Mouse (Mus musculus) neural tube, embryonic 11.5 days (tissue): ENCODE measurements around the gene Padi1. TPM values are rescaled to one million over a fixed set of nuclear protein-coding genes. Genes with fewer than 3 reads are reported as not detected.

Source experiments
- ATAC-seq: fragments of 200-750 bp; cut with Nextera tagmentation; 2 replicates; pipeline ENCODE4 v1.8.0; 2017; ENCODE audit warnings: moderate number of reproducible peaks, mild to moderate bottlenecking, moderate TSS enrichment, moderate library complexity; ENCODE audit not compliant: insufficient read depth, low FRiP score, low TSS enrichment
- DNase-seq: peaks from one replicate; pipeline ENCODE4 v3.0.0-alpha.2; 2015; ENCODE audit warnings: low spot score
- H3K27ac ChIP-seq: fragments of 300-500 bp; sonication (generic); 2 replicates; pipeline ENCODE4 v1.5.1; 2014; ENCODE audit warnings: low read depth, mild to moderate bottlenecking, low read length
- H3K27me3 ChIP-seq: fragments of 300-500 bp; sonication (generic); 2 replicates; pipeline ENCODE4 v1.6.1; 2014; ENCODE audit warnings: mild to moderate bottlenecking, low read length, mixed read lengths; ENCODE audit not compliant: control insufficient read depth, insufficient read depth
- H3K36me3 ChIP-seq: fragments of 300-500 bp; sonication (generic); 2 replicates; pipeline ENCODE4 v1.6.1; 2014; ENCODE audit warnings: mild to moderate bottlenecking, low read length, moderate library complexity, mixed read lengths; ENCODE audit not compliant: control insufficient read depth, insufficient read depth
- H3K4me1 ChIP-seq: fragments of 300-500 bp; sonication (generic); 2 replicates; pipeline ENCODE4 v1.6.1; 2014; ENCODE audit warnings: low read length, mixed read lengths; ENCODE audit not compliant: control insufficient read depth, insufficient read depth
- H3K4me2 ChIP-seq: fragments of 300-500 bp; sonication (generic); 2 replicates; pipeline ENCODE4 v1.6.1; 2014; ENCODE audit warnings: low read depth, mild to moderate bottlenecking, moderate library complexity
- H3K4me3 ChIP-seq: fragments of 300-500 bp; sonication (generic); 2 replicates; pipeline ENCODE4 v1.5.1; 2014; ENCODE audit warnings: low read depth, low read length
- H3K9ac ChIP-seq: fragments of 300-500 bp; sonication (generic); 2 replicates; pipeline ENCODE4 v1.6.1; 2014; ENCODE audit warnings: mild to moderate bottlenecking, low read length
- H3K9me3 ChIP-seq: fragments of 300-500 bp; sonication (generic); 2 replicates; pipeline ENCODE4 v1.6.1; 2016; ENCODE audit warnings: low read length; ENCODE audit not compliant: control insufficient read depth
- WGBS: fragments of 180-500 bp; shearing (Covaris S2); extraction: QIAGEN DNeasy Blood & Tissue Kit; methylation state at CpG from one replicate; pipeline ENCODE4 v1.1.7; 2014; 5-methylcytosine and 5-hydroxymethylcytosine counted together
- polyA plus RNA-seq: library from polyadenylated mRNA; unstranded; fragments of >200 nt; fragmentation: Nextera tagmentation; extraction: Ambion mirVana; gene quantifications from 2 replicates; pipeline ENCODE4 v1.2.1, GENCODE M21; 2014

The Padi1 gene
- polyA plus RNA-seq, 1 experiment from 2014 or later, result not detected

- 88% methylated on average over 10 of the region's 10 CpGs for WGBS
- DNase-seq, result no peak
- Histone ChIP-seq H3K4me3 (no peak overlapping the region), H3K27me3 (no peaks in the 10 kb centered on the region), H3K4me2 (no peak overlapping the region), H3K36me3 (no peaks in the 10 kb centered on the region), H3K9ac (no peak overlapping the region), H3K4me1 (no peaks in the 10 kb centered on the region), H3K27ac (no peak overlapping the region), H3K9me3 (no peaks in the 10 kb centered on the region)
- ATAC-seq, result no peak
Measured at GRCm38 (mm10) chr4:140775876-140776275, 69.7 kb downstream of the Padi1 start.

GRCm38 (mm10) chr4:140774893-140775292 lies 70.7 kb downstream of the Padi1 start:
- Histone ChIP-seq H3K4me1 (no peaks in the 10 kb centered on the region; the same call in 1 of the 2 replicates), H3K9ac (no peak overlapping the region), H3K4me3 (no peak overlapping the region), H3K4me2 (no peak overlapping the region), H3K27ac (no peak overlapping the region), H3K27me3 (no peaks in the 10 kb centered on the region), H3K9me3 (no peaks in the 10 kb centered on the region), H3K36me3 (no peaks in the 10 kb centered on the region)
- ATAC-seq, result no peak
- WGBS, result 86% methylated on average over 9 of the region's 9 CpGs
- no peak for DNase-seq

- no peak for ATAC-seq
- Histone ChIP-seq H3K27ac (no peak within 1 kb of the TSS), H3K4me3 (no peak within 1 kb of the TSS), H3K4me1 (no peaks in the 10 kb centered on the region; the same call in 1 of the 2 replicates), H3K36me3 (no peaks in the 10 kb centered on the region), H3K9me3 (no peaks in the 10 kb centered on the region), H3K4me2 (no peak within 1 kb of the TSS), H3K9ac (no peak within 1 kb of the TSS), H3K27me3 (no peaks in the 10 kb centered on the region)
- DNase-seq, result no peak
- 84% methylated on average over 21 of the region's 21 CpGs for WGBS
Measured at GRCm38 (mm10) chr4:140774025-140774800, 71.4 kb downstream of the Padi1 start, which contains the start of gene Padi4. Gene Padi4, minus strand, starts transcription at chr4:140774236.

GRCm38 (mm10) chr4:140771091-140771490 lies 74.5 kb downstream of the Padi1 start:
- ATAC-seq (no peak), DNase-seq (no peak)
- H3K27ac ChIP-seq, result no peak overlapping the region
- no peaks in the 10 kb centered on the region for H3K27me3 ChIP-seq
- no peak overlapping the region for H3K9ac ChIP-seq
- WGBS, result 48% methylated on average over 4 of the region's 4 CpGs
- no peak overlapping the region for H3K4me2 ChIP-seq
- H3K4me1 ChIP-seq, result no peaks in the 10 kb centered on the region; the same call in 1 of the 2 replicates
- H3K36me3 ChIP-seq, result no peaks in the 10 kb centered on the region
- no peaks in the 10 kb centered on the region for H3K9me3 ChIP-seq
- H3K4me3 ChIP-seq, result no peak overlapping the region

- ATAC-seq (no peak), DNase-seq (peak; percentile 55)
- Histone ChIP-seq H3K9me3 (no peaks in the 10 kb centered on the region), H3K4me1 (no peaks in the 10 kb centered on the region; the same call in 1 of the 2 replicates), H3K9ac (peak overlapping the region; percentile 35), H3K27ac (no peak overlapping the region), H3K4me2 (peak overlapping the region; percentile 32), H3K36me3 (no peaks in the 10 kb centered on the region), H3K27me3 (no peaks in the 10 kb centered on the region), H3K4me3 (no peak overlapping the region)
- WGBS, result 17% methylated on average over 13 of the region's 13 CpGs
Measured at GRCm38 (mm10) chr4:140770433-140770832, 75.1 kb downstream of the Padi1 start.

- H3K9ac ChIP-seq, result no peak overlapping the region
- no peaks in the 10 kb centered on the region for H3K27me3 ChIP-seq
- no peaks in the 10 kb centered on the region; the same call in 1 of the 2 replicates for H3K4me1 ChIP-seq
- H3K27ac ChIP-seq, result no peak overlapping the region
- H3K4me2 ChIP-seq, result no peak overlapping the region
- DNase-seq (no peak), ATAC-seq (peak; percentile 27; the same call in 1 of the 2 replicates)
- no peaks in the 10 kb centered on the region for H3K36me3 ChIP-seq
- 80% methylated on average over 5 of the region's 5 CpGs for WGBS
- H3K4me3 ChIP-seq, result no peak overlapping the region
- no peaks in the 10 kb centered on the region for H3K9me3 ChIP-seq
Measured at GRCm38 (mm10) chr4:140768973-140769372, 76.6 kb downstream of the Padi1 start.

- Histone ChIP-seq H3K9me3 (no peaks in the 10 kb centered on the region), H3K27ac (no peak overlapping the region), H3K36me3 (no peaks in the 10 kb centered on the region), H3K4me2 (no peak overlapping the region), H3K4me1 (no peaks in the 10 kb centered on the region; the same call in 1 of the 2 replicates), H3K9ac (no peak overlapping the region), H3K27me3 (no peaks in the 10 kb centered on the region), H3K4me3 (no peak overlapping the region)
- WGBS, result 81% methylated on average over 3 of the region's 3 CpGs
- no peak for DNase-seq
- ATAC-seq, result no peak
Measured at GRCm38 (mm10) chr4:140765936-140766335, 79.6 kb downstream of the Padi1 start.

- no peak overlapping the region for H3K9ac ChIP-seq
- no peak overlapping the region for H3K27ac ChIP-seq
- no peaks in the 10 kb centered on the region for H3K9me3 ChIP-seq
- H3K4me2 ChIP-seq, result no peak overlapping the region
- H3K27me3 ChIP-seq, result no peaks in the 10 kb centered on the region
- H3K4me1 ChIP-seq, result peaks cover 2% of the 10 kb centered on the region
- ATAC-seq (0 out of 2 replicates have a peak, but pooled peaks have one; percentile 13), DNase-seq (peak; percentile 67)
- no peak overlapping the region for H3K4me3 ChIP-seq
- H3K36me3 ChIP-seq, result no peaks in the 10 kb centered on the region
- 17% methylated on average over 9 of the region's 9 CpGs for WGBS
Measured at GRCm38 (mm10) chr4:140763158-140763557, 82.4 kb downstream of the Padi1 start.
